Mouse (Mus musculus) lung, embryonic 14.5 days (tissue): ENCODE data around the gene Tln2. TPM values are rescaled to one million over a fixed set of nuclear protein-coding genes. Genes with fewer than 3 reads are reported as not detected.

ENCODE experiments used
- ATAC-seq: fragments of 200-750 bp; cut with Nextera tagmentation; 2 replicates; pipeline ENCODE4 v1.8.0; 2017; ENCODE audit warnings: mild to moderate bottlenecking, moderate TSS enrichment, moderate library complexity; ENCODE audit not compliant: insufficient read depth
- DNase-seq: peaks from one replicate; pipeline ENCODE4 v3.0.0-alpha.2; 2015
- H3K27ac ChIP-seq: fragments of 300-500 bp; sonication (generic); 2 replicates; pipeline ENCODE4 v1.5.1; 2014; ENCODE audit warnings: low read depth, mild to moderate bottlenecking, moderate library complexity
- H3K27me3 ChIP-seq: fragments of 300-500 bp; sonication (generic); 2 replicates; pipeline ENCODE4 v1.6.1; 2014; ENCODE audit warnings: low read length, control low read depth; ENCODE audit not compliant: insufficient read depth
- H3K36me3 ChIP-seq: fragments of 300-500 bp; sonication (generic); 2 replicates; pipeline ENCODE4 v1.6.1; 2014; ENCODE audit warnings: control low read depth; ENCODE audit not compliant: insufficient read depth
- H3K4me1 ChIP-seq: fragments of 300-500 bp; sonication (generic); 2 replicates; pipeline ENCODE4 v1.6.1; 2014; ENCODE audit warnings: antibody characterized with exemption, control low read depth; ENCODE audit not compliant: insufficient read depth
- H3K4me2 ChIP-seq: fragments of 300-500 bp; sonication (generic); 2 replicates; pipeline ENCODE4 v1.6.1; 2014; ENCODE audit warnings: mild to moderate bottlenecking
- H3K4me3 ChIP-seq: fragments of 300-500 bp; sonication (generic); 2 replicates; pipeline ENCODE4 v1.5.1; 2014; ENCODE audit warnings: low read depth, low read length
- H3K9ac ChIP-seq: fragments of 300-500 bp; sonication (generic); 2 replicates; pipeline ENCODE4 v1.6.1; 2014
- H3K9me3 ChIP-seq: fragments of 300-500 bp; sonication (generic); 2 replicates; pipeline ENCODE4 v1.6.1; 2016; ENCODE audit warnings: low read depth, low read length, control low read depth
- CTCF ChIP-seq: IDR thresholded peaks from 2 replicates; pipeline ENCODE4 v1.5.1; 2016; ENCODE audit warnings: antibody characterized with exemption, low read depth
- WGBS: fragments of 180-500 bp; shearing (Covaris S2); extraction: QIAGEN DNeasy Blood & Tissue Kit; methylation state at CpG from one replicate; pipeline ENCODE4 v1.1.7; 2014; 5-methylcytosine and 5-hydroxymethylcytosine counted together
- polyA plus RNA-seq: library from polyadenylated mRNA; unstranded; fragments of >200 nt; fragmentation: Nextera tagmentation; extraction: Ambion mirVana; gene quantifications from 2 replicates; pipeline ENCODE4 v1.2.1, GENCODE M21; 2014

Gene Tln2
- polyA plus RNA-seq, 1 experiment from 2014 or later: 19.1 TPM

DNA sequence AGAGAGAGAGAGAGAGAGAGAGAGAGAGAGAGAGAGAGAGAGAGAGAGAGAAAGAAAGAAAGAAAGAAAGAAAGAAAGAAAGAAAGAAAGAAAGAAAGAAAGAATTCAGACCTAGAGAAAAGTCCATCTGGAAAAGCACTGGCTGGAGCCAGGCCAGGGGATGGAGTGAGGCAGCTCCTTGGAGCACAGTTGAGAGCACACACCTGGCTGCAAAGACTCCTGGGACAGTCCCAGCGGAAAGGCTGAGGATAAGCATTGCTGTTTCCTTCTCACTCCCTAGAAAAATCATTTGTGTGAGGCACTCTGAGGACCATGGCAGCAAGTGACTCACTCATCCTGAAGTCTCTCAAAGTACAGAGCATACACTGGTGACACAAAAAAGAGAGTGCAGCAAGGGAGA is 26.9 kb downstream of the Tln2 start:
- WGBS: 63% methylated on average over 1 of the region's 1 CpGs
- Histone ChIP-seq H3K4me3 (no peak overlapping the region), H3K4me1 (peaks cover 6% of the 10 kb centered on the region), H3K9ac (no peak overlapping the region), H3K27me3 (no peaks in the 10 kb centered on the region), H3K4me2 (no peak overlapping the region), H3K36me3 (no peaks in the 10 kb centered on the region), H3K27ac (no peak overlapping the region), H3K9me3 (no peaks in the 10 kb centered on the region)
- DNase-seq (no peak), ATAC-seq (no peak)
- TF ChIP-seq CTCF: no peak

- no peak overlapping the region for H3K9ac ChIP-seq
- H3K4me2 ChIP-seq: no peak overlapping the region
- no peak overlapping the region; the same call in 1 of the 2 replicates for H3K27ac ChIP-seq
Measured at GRCm38 (mm10) chr9:67529600-67529999, 29.9 kb downstream of the Tln2 start.

GRCm38 (mm10) chr9:67527726-67528125 is 31.8 kb downstream of the Tln2 start:
- Histone ChIP-seq H3K4me1 (no peaks in the 10 kb centered on the region), H3K9ac (no peak overlapping the region), H3K4me3 (no peak overlapping the region), H3K36me3 (no peaks in the 10 kb centered on the region), H3K9me3 (no peaks in the 10 kb centered on the region), H3K27me3 (no peaks in the 10 kb centered on the region), H3K27ac (no peak overlapping the region), H3K4me2 (no peak overlapping the region)
- ATAC-seq (no peak), DNase-seq (no peak)
- 95% methylated on average over 2 of the region's 2 CpGs for WGBS
- TF ChIP-seq CTCF: no peak

More at GRCm38 (mm10) chr9:67529600-67529999, 29.9 kb downstream of the Tln2 start:
- Histone ChIP-seq H3K4me3 (no peak overlapping the region), H3K4me1 (peaks cover 5% of the 10 kb centered on the region), H3K9me3 (no peaks in the 10 kb centered on the region), H3K36me3 (no peaks in the 10 kb centered on the region), H3K27me3 (no peaks in the 10 kb centered on the region)
- no peak for TF ChIP-seq CTCF
- DNase-seq (peak; percentile 15), ATAC-seq (no peak)
- WGBS: 52% methylated on average over 5 of the region's 5 CpGs

GRCm38 (mm10) chr9:67521736-67522135 is 37.8 kb downstream of the Tln2 start:
- DNase-seq (no peak), ATAC-seq (no peak)
- H3K9ac ChIP-seq: no peak overlapping the region
- H3K36me3 ChIP-seq: no peaks in the 10 kb centered on the region
- no peak overlapping the region for H3K27ac ChIP-seq
- no peak overlapping the region for H3K4me3 ChIP-seq
- H3K4me1 ChIP-seq: no peaks in the 10 kb centered on the region
- H3K9me3 ChIP-seq: no peaks in the 10 kb centered on the region
- no peak for TF ChIP-seq CTCF
- no peak overlapping the region for H3K4me2 ChIP-seq
- no peaks in the 10 kb centered on the region for H3K27me3 ChIP-seq
- WGBS: 70% methylated on average over 4 of the region's 4 CpGs

DNA sequence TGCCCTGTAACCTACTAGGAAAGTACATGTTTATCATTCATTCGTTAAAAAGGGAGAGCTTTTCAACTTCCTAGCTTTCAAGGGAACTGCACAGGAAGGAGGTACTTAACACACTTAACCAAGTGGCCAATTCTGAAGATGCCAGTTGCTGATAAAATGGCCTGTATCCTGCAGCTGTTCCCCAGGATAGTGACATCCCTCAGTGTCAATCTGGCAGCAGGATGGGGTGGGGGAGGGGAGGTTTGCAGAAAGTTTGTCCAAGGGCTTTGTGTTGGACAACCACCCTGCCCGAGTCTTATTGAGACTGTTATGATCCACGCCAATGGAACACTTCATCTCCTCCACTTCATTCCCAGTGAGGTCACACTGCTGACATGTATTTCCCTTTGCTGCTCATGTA is 50.0 kb downstream of the Tln2 start:
- WGBS: 14% methylated on average over 3 of the region's 3 CpGs
- Histone ChIP-seq H3K4me2 (no peak overlapping the region), H3K27ac (no peak overlapping the region), H3K36me3 (no peaks in the 10 kb centered on the region), H3K9me3 (no peaks in the 10 kb centered on the region), H3K4me1 (no peaks in the 10 kb centered on the region), H3K27me3 (no peaks in the 10 kb centered on the region), H3K4me3 (no peak overlapping the region), H3K9ac (no peak overlapping the region)
- TF ChIP-seq CTCF: no peak
- no peak for DNase-seq
- peak; percentile 49; the same call in 1 of the 2 replicates for ATAC-seq

DNA sequence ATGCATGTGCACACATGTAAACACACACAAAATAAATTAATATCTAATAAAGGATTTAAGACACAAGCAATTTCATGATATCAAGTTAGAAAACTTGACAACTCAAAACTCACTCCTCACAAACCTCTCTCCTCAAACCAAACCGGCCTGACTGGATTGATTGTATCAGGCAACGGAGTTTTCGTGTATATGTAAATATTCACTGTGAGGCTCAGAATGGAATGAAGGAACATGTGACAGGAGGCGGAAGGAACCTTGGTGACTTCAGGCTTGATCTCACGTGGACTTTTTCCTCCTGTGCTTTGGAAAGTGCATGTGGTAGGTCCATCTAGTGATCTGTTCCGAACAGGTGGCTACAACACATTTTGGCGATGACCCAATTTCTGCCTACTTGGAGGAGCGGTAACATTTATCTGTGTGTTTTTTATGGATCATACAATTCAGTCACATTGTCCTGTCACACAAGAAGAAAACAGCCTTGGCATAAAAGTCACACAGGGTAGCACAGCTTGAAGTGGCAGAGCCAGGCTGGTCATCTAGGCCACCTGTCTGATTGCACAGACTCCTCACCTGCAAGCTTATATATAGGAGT is 54.7 kb downstream of the Tln2 start:
- H3K4me1 ChIP-seq: no peaks in the 10 kb centered on the region
- DNase-seq: peak; percentile 35
- no peak overlapping the region for H3K4me3 ChIP-seq
- H3K4me2 ChIP-seq: no peak overlapping the region
- no peak for ATAC-seq
- TF ChIP-seq CTCF: no peak
- WGBS: 63% methylated on average over 8 of the region's 8 CpGs
- H3K36me3 ChIP-seq: no peaks in the 10 kb centered on the region
- H3K9ac ChIP-seq: no peak overlapping the region
- H3K27me3 ChIP-seq: no peaks in the 10 kb centered on the region
- no peak overlapping the region for H3K27ac ChIP-seq
- H3K9me3 ChIP-seq: no peaks in the 10 kb centered on the region

GRCm38 (mm10) chr9:67501801-67502200 is 57.7 kb downstream of the Tln2 start:
- no peak for DNase-seq
- Histone ChIP-seq H3K27me3 (no peaks in the 10 kb centered on the region), H3K4me2 (no peak overlapping the region), H3K9ac (no peak overlapping the region), H3K4me1 (no peaks in the 10 kb centered on the region), H3K4me3 (no peak overlapping the region), H3K9me3 (no peaks in the 10 kb centered on the region), H3K36me3 (no peaks in the 10 kb centered on the region), H3K27ac (no peak overlapping the region)
- WGBS: 84% methylated on average over 1 of the region's 1 CpGs
- no peak for ATAC-seq
- TF ChIP-seq CTCF: no peak
